Mouse (Mus musculus): ENCODE data around the gene Syt8. TPM values are rescaled to one million over a fixed set of nuclear protein-coding genes. Genes with fewer than 3 reads are reported as not detected.
A peak's percentile ranks its signal among the peaks of the same experiment; 100 is the strongest.
"Not testable (repeated sequence)": the region's sequence is repeated elsewhere in the genome, so short reads cannot be mapped to it uniquely, and the experiment has no call there.

Syt8 gene
- polyA plus RNA-seq, 1 experiment from 2014 or later: not detected

GRCm38 (mm10) chr7:142394261-142395190 is 40.1 kb upstream of the Syt8 start:
- no peak overlapping the region for H3K4me2 ChIP-seq
- 47% methylated on average over 6 of the region's 6 CpGs for WGBS (ENCODE audit: insufficient replicate concordance)
- H3K9ac ChIP-seq: no peak overlapping the region
- no peak for ATAC-seq
- peaks cover 84% of the 10 kb centered on the region for H3K4me1 ChIP-seq
- no peaks in the 10 kb centered on the region for H3K27me3 ChIP-seq (replicated peaks)
- no peaks in the 10 kb centered on the region for H3K9me3 ChIP-seq (replicated peaks)
- no peaks in the 10 kb centered on the region for H3K36me3 ChIP-seq
- peak overlapping the region; percentile 88 for H3K27ac ChIP-seq
- no peak overlapping the region for H3K4me3 ChIP-seq

DNA sequence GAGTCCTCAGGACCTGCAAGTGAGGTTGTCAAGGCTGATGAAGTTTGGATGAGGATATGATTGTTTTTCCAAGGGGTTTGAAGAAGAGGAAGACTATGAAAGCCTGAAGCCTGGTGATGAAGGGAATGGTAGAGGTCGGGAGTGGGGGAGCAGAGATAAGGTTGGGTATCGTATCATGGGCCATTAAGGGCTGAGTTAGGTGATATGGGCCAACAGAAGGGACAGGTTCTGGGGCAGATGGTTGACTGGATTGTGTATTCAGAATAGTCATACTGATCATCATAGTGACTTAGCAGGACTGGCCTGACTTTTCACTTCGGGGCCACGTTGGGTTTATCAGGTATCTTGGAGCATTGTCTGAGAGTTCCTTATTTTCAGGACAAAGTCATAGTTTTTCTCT is 39.2 kb upstream of the Syt8 start:
- no peak overlapping the region for H3K9ac ChIP-seq
- no peaks in the 10 kb centered on the region for H3K36me3 ChIP-seq
- H3K4me3 ChIP-seq: no peak overlapping the region
- peaks cover 93% of the 10 kb centered on the region for H3K4me1 ChIP-seq
- WGBS (ENCODE audit: insufficient replicate concordance): 22% methylated on average over 4 of the region's 4 CpGs
- H3K4me2 ChIP-seq: no peak overlapping the region
- H3K9me3 ChIP-seq (replicated peaks): no peaks in the 10 kb centered on the region
- H3K27me3 ChIP-seq (replicated peaks): no peaks in the 10 kb centered on the region
- ATAC-seq: peak; percentile 58
- H3K27ac ChIP-seq: peak overlapping the region; percentile 88

DNA sequence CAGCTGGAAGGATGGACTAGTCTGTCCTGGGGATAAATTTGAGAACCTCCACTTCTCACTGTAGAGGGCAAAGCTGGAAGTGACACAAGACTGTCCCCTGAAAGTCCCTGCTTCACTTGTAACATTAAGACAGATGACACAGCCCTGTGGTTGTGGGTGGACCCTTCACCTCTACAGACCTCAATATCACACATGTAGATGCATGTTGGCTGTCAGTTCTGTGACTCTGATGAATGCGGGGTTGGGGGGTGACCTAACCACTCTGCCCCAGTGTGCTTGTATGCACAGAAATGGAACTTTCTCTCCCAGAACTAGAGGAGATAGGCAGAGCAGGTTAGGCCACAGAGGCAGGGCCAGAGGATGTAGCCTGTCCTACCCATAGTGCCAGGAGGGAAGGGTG is 38.0 kb upstream of the Syt8 start:
- H3K4me2 ChIP-seq: no peak overlapping the region
- 82% methylated on average over 1 of the region's 1 CpGs for WGBS (ENCODE audit: insufficient replicate concordance)
- H3K9me3 ChIP-seq (replicated peaks): no peaks in the 10 kb centered on the region
- H3K27ac ChIP-seq: peak overlapping the region; percentile 88
- ATAC-seq: no peak
- no peaks in the 10 kb centered on the region for H3K27me3 ChIP-seq (replicated peaks)
- H3K4me3 ChIP-seq: no peak overlapping the region
- H3K9ac ChIP-seq: no peak overlapping the region
- H3K4me1 ChIP-seq: peaks cover 85% of the 10 kb centered on the region
- no peaks in the 10 kb centered on the region for H3K36me3 ChIP-seq

DNA sequence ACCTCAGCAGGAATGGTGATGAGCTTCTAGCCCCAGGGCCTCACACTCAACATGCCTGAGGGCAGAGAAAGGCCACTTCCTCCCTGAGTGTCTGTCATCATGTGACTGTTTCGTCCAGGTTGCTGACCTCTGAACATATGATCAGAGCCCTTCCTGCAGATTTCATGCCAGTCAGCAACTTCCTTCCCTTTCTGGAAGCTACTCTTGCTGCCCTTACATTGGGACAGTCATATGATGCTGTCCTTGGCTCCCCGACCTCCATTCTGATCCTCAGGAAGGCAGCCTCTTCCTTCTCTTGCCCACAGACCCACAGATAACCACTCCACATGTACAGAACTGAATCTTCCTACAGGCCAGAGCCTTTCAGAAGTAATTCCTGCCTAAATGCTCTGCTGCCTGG is 36.6 kb upstream of the Syt8 start:
- no peak overlapping the region for H3K9ac ChIP-seq
- H3K9me3 ChIP-seq (replicated peaks): no peaks in the 10 kb centered on the region
- H3K36me3 ChIP-seq: no peaks in the 10 kb centered on the region
- no peaks in the 10 kb centered on the region for H3K27me3 ChIP-seq (replicated peaks)
- 35% methylated on average over 2 of the region's 2 CpGs for WGBS (ENCODE audit: insufficient replicate concordance)
- no peak overlapping the region for H3K4me2 ChIP-seq
- no peak for ATAC-seq
- no peak overlapping the region for H3K4me3 ChIP-seq
- peaks cover 70% of the 10 kb centered on the region for H3K4me1 ChIP-seq
- H3K27ac ChIP-seq: peak overlapping the region; percentile 88

- Histone ChIP-seq H3K36me3 (no peaks in the 10 kb centered on the region), H3K27ac (0 out of 2 replicates have a peak overlapping the region, but pooled peaks have one; percentile 88), H3K9ac (no peak overlapping the region), H3K4me3 (no peak overlapping the region), H3K27me3 (replicated peaks) (no peaks in the 10 kb centered on the region), H3K9me3 (replicated peaks) (no peaks in the 10 kb centered on the region), H3K4me1 (peaks cover 64% of the 10 kb centered on the region), H3K4me2 (no peak overlapping the region)
- no peak for ATAC-seq
- 16% methylated on average over 1 of the region's 1 CpGs for WGBS (ENCODE audit: insufficient replicate concordance)
Observed at GRCm38 (mm10) chr7:142399250-142399649, 35.4 kb upstream of the Syt8 start.

GRCm38 (mm10) chr7:142400112-142400749 is 34.4 kb upstream of the Syt8 start:
- no peaks in the 10 kb centered on the region for H3K9me3 ChIP-seq (replicated peaks)
- no peak overlapping the region for H3K9ac ChIP-seq
- H3K4me3 ChIP-seq: no peak overlapping the region
- peaks cover 54% of the 10 kb centered on the region for H3K4me1 ChIP-seq
- no peak for ATAC-seq
- 54% methylated on average over 7 of the region's 7 CpGs for WGBS (ENCODE audit: insufficient replicate concordance)
- no peak overlapping the region for H3K27ac ChIP-seq
- no peaks in the 10 kb centered on the region for H3K36me3 ChIP-seq
- no peak overlapping the region for H3K4me2 ChIP-seq
- no peaks in the 10 kb centered on the region for H3K27me3 ChIP-seq (replicated peaks)

DNA sequence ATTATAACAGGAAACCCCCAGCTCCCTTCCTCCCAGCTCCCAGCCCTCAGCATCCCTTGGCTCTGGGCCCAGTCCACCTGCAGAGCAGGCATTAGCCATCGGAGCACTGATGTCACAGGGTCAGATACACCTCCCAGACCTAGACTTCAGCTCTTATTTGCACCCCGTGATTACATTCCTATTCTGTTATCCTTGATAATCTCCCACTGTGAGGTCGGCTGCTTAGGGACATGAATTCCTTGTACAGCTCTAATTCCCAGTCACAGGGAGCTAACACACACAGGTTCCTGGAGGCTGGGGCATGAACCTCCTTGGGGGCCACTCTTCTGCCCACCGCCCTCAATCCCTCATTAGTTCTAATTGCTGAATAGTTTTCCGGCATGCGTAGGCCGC is 33.9 kb upstream of the Syt8 start:
- 72% methylated on average over 7 of the region's 7 CpGs for WGBS (ENCODE audit: insufficient replicate concordance)
- peaks cover 49% of the 10 kb centered on the region for H3K4me1 ChIP-seq
- H3K9ac ChIP-seq: no peak overlapping the region
- no peak overlapping the region for H3K4me3 ChIP-seq
- no peak for ATAC-seq
- H3K27me3 ChIP-seq (replicated peaks): no peaks in the 10 kb centered on the region
- H3K4me2 ChIP-seq: no peak overlapping the region
- no peak overlapping the region for H3K27ac ChIP-seq
- H3K36me3 ChIP-seq: no peaks in the 10 kb centered on the region
- H3K9me3 ChIP-seq (replicated peaks): no peaks in the 10 kb centered on the region

GRCm38 (mm10) chr7:142403591-142403990 is 31.1 kb upstream of the Syt8 start:
- no peak for ATAC-seq
- Histone ChIP-seq H3K9ac (no peak overlapping the region), H3K27ac (no peak overlapping the region), H3K9me3 (replicated peaks) (no peaks in the 10 kb centered on the region), H3K4me1 (peaks cover 23% of the 10 kb centered on the region), H3K36me3 (no peaks in the 10 kb centered on the region), H3K4me2 (no peak overlapping the region), H3K4me3 (no peak overlapping the region), H3K27me3 (replicated peaks) (no peaks in the 10 kb centered on the region)
- 40% methylated on average over 4 of the region's 4 CpGs for WGBS (ENCODE audit: insufficient replicate concordance)

- H3K4me3 ChIP-seq; H3K36me3 ChIP-seq; H3K9me3 ChIP-seq (replicated peaks); H3K4me2 ChIP-seq; H3K27me3 ChIP-seq (replicated peaks); H3K9ac ChIP-seq; ATAC-seq; H3K27ac ChIP-seq: not testable (repeated sequence)
- 87% methylated on average over 5 of the region's 5 CpGs for WGBS (ENCODE audit: insufficient replicate concordance)
- peaks cover 15% of the 10 kb centered on the region for H3K4me1 ChIP-seq
Observed at GRCm38 (mm10) chr7:142405134-142405533, 29.5 kb upstream of the Syt8 start.

GRCm38 (mm10) chr7:142407935-142408334 is 26.7 kb upstream of the Syt8 start:
- Histone ChIP-seq H3K27ac (no peak overlapping the region), H3K4me2 (no peak overlapping the region), H3K9me3 (replicated peaks) (no peaks in the 10 kb centered on the region), H3K4me1 (peaks cover 18% of the 10 kb centered on the region), H3K4me3 (no peak overlapping the region), H3K9ac (no peak overlapping the region), H3K36me3 (no peaks in the 10 kb centered on the region), H3K27me3 (replicated peaks) (no peaks in the 10 kb centered on the region)
- 41% methylated on average over 4 of the region's 4 CpGs for WGBS (ENCODE audit: insufficient replicate concordance)
- no peak for ATAC-seq

GRCm38 (mm10) chr7:142408686-142409085 is 26.0 kb upstream of the Syt8 start:
- WGBS (ENCODE audit: insufficient replicate concordance): 82% methylated on average over 8 of the region's 8 CpGs
- Histone ChIP-seq H3K27ac (no peak overlapping the region), H3K4me3 (no peak overlapping the region), H3K9me3 (replicated peaks) (no peaks in the 10 kb centered on the region), H3K27me3 (replicated peaks) (no peaks in the 10 kb centered on the region), H3K4me1 (peaks cover 23% of the 10 kb centered on the region), H3K9ac (no peak overlapping the region), H3K4me2 (no peak overlapping the region), H3K36me3 (no peaks in the 10 kb centered on the region)
- ATAC-seq: no peak

- 73% methylated on average over 3 of the region's 3 CpGs for WGBS (ENCODE audit: insufficient replicate concordance)
- Histone ChIP-seq H3K36me3 (no peaks in the 10 kb centered on the region), H3K4me1 (peaks cover 24% of the 10 kb centered on the region), H3K4me2 (no peak overlapping the region), H3K9me3 (replicated peaks) (no peaks in the 10 kb centered on the region), H3K27me3 (replicated peaks) (no peaks in the 10 kb centered on the region), H3K9ac (no peak overlapping the region), H3K27ac (no peak overlapping the region), H3K4me3 (no peak overlapping the region)
- no peak for ATAC-seq
Observed at GRCm38 (mm10) chr7:142409603-142410002, 25.0 kb upstream of the Syt8 start.
